Mouse (Mus musculus): ENCODE data around the gene Fam110a.
A peak's percentile ranks its signal among the peaks of the same experiment; 100 is the strongest.

Fam110a gene

GRCm38 (mm10) chr2:151930389-151931074 is 49.5 kb downstream of the Fam110a start:
- peak; percentile 83 to 89 for DNase-seq

GRCm38 (mm10) chr2:151927103-151927502 is 52.9 kb downstream of the Fam110a start:
- no peak for DNase-seq

GRCm38 (mm10) chr2:151925715-151926114 is 54.3 kb downstream of the Fam110a start:
- no peak for DNase-seq

- DNase-seq, result no peak
Measured at GRCm38 (mm10) chr2:151924276-151924675, 55.7 kb downstream of the Fam110a start.

GRCm38 (mm10) chr2:151921596-151921995 is 58.4 kb downstream of the Fam110a start:
- DNase-seq, result no peak

GRCm38 (mm10) chr2:151921068-151921467 is 59.0 kb downstream of the Fam110a start:
- DNase-seq, result no peak

All from thymus, postnatal 36 days (tissue).